Mouse (Mus musculus) layer of hippocampus, postnatal 25 days (tissue): ENCODE measurements around the gene Ints6. TPM values are rescaled to one million over a fixed set of nuclear protein-coding genes. Genes with fewer than 3 reads are reported as not detected.

Experiments
- DNase-seq, 2 experiments: peaks; one replicate each; pipeline ENCODE4 v3.0.0; 2022; ENCODE audit warnings: mixed read lengths in 2 of 2, low spot score in 1 of 2; ENCODE audit errors: extremely low spot score in 1 of 2
- total RNA-seq, 2 experiments: library from RNA; stranded (reverse); gene quantifications; 2 replicates each; pipeline ENCODE4 v1.2.3; 2021

The Ints6 gene
- total RNA-seq, 2 experiments from 2014 or later = 44.4 to 46.0 TPM

DNA sequence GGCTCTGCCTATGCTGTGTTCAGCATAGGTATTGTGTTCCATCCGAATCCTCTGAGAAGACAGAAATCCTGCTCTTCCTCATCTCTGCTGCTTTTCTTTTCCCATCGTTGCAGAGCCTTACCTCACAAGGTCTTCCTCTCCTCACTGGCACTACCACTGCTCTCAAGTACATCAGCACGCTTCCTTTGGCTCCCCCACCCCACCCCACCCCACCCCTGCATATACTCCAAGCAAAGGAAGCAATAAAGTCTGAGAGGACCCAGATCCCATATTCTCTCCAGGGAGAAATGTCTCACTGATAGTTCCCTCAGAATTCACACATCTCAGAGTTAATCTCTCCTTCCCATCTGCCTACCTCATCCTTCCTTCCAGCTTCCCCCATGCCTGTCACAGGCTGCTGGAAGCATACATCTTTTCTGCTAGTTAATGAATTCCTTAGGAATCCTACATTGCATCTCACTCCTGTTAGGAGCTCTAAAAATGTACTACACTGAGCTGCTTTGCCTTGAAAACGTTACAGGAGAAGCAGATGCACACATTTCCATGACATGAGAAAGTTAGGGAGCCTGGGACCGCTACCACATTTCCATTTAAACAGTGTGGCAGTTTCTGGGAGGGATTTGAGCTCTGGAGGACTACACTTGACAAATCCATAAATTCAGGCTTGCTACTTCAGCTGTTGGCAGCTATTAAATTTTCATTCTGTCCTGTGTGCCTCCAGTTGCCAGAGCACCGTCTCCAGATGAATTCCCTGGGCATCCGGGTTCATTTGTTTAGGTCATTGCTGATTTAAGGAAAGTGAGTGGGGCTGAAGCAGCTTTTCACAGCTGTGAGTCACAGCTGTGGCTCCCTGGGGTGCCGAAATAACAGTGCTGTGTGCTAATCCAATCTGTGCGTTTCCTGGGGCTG is 123.3 kb downstream of the Ints6 start:
- no peak for DNase-seq

GRCm38 (mm10) chr14:62627951-62628350 is 133.0 kb downstream of the Ints6 start:
- DNase-seq = peak in 1 of 2 experiments; percentile 18

Other genes starting within 250 kb of the Ints6 start
- 10 to 100 TPM; 11.0 to 15.8 TPM for gene Fam124a, start 205.4 kb downstream of the Ints6 start, total RNA-seq
- not detected for gene Gm4131, start 194.2 kb downstream of the Ints6 start, total RNA-seq
- gene Serpine3, start 97.5 kb downstream of the Ints6 start, total RNA-seq = not detected
- 10 to 100 TPM; 14.1 to 16.5 TPM for gene Wdfy2, start 76.5 kb upstream of the Ints6 start, total RNA-seq
- gene Defb48, start 223.3 kb upstream of the Ints6 start, total RNA-seq = not detected
- not detected for gene Defb47, start 236.9 kb upstream of the Ints6 start, total RNA-seq